Mouse (Mus musculus) heart, postnatal 0 days (tissue): ENCODE data around the gene Hlcs.

Source experiments
- CTCF ChIP-seq: IDR thresholded peaks from 2 replicates; pipeline ENCODE4 v1.5.1; 2016; ENCODE audit warnings: antibody characterized with exemption, control low read depth, low read depth
- EP300 ChIP-seq: IDR thresholded peaks from 2 replicates; pipeline ENCODE4 v1.6.1; 2016; ENCODE audit warnings: antibody characterized with exemption, low read depth

DNA sequence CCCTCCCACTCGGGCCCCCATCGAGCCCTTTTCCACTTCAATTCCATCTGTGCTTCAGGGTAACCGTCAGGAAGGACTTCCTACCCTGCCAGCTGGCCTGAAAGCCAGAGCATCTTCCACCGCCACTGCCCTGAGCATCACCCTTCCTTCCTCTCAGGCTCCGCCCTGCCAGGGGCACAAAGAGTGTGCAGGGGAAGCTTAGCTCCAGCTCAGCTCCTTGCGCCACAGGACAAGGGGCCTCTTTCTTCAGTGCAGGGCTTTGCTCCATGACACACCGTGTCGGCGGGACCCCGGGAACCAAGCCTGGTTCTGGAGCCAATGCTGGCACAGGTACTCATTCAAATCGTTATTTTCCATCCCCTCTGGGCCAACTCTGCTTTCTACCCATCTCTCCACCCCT, 165.2 kb downstream of the Hlcs start:
- TF ChIP-seq CTCF = no peak
- TF ChIP-seq EP300 = no peak
